In the genomic region with DNA sequence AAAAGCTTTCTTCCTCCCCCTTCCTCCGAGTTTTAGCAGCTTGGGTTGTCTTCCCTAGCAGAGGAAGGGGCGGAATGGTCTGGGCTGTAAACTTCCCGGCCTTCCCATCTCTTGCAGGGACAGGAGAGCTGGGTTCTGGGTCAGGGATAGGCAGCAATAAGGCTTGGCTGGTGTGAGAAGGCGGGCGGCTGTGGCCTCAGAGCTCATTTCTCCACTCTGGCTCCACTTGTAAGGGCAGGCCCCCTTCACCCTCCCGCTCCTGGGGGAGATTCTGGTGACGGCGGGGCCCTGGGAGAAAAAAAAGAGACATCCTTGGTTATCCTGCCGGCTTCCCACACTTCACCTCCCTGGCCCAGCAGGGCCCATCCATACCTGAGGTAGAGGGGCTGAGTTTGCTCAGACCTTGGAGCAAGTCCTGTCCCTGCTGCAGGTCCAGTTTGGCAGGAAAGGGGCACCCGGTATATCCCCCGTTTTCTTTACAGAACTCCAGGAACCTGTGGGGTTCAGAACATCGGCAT, we compare ENCODE assay signal across 11 mouse cellular contexts. TPM values are rescaled to one million over a fixed set of nuclear protein-coding genes. Genes with fewer than 3 reads are reported as not detected.
A peak's percentile ranks its signal among the peaks of the same experiment; 100 is the strongest.
DNase-seq lines count a peak whose midpoint lies in the region; ATAC-seq and TF ChIP-seq lines count a peak whose summit lies in the region.
"Had no signal": no experiment of that assay in that cellular context is flagged by ENCODE, and none has a peak within 500 bp of the region (broad histone marks: within the 10 kb centered on the region; RNA-seq: fewer than 3 reads in every experiment).

No protein-coding gene starts in this region.

- no peak for ATAC-seq in hindbrain, embryonic 12.5 days (ENCODE audit: low FRiP score)
- no peak for ATAC-seq in hindbrain, postnatal 0 days
- ATAC-seq in limb, embryonic 11.5 days (ENCODE audit: insufficient number of reproducible peaks, low FRiP score, low TSS enrichment, low read depth) = no peak
- no peak for ATAC-seq in inflammation-experienced regulatory T-cells, adult 6 months

- H3K27me3 ChIP-seq in hindbrain, embryonic 12.5 days = peaks cover 8% of the 10 kb centered on the region
- H3K27me3 ChIP-seq in hindbrain, postnatal 0 days (ENCODE audit: insufficient read depth, low read length) = no peaks in the 10 kb centered on the region
- no peaks in the 10 kb centered on the region for H3K27me3 ChIP-seq in E14TG2a.4 (ENCODE audit: insufficient read depth, low read length)
- H3K27me3 ChIP-seq in limb, embryonic 11.5 days (ENCODE audit: control insufficient read depth, insufficient read depth, low read length) = no peaks in the 10 kb centered on the region

- TF ChIP-seq CTCF in hindbrain, postnatal 0 days (IDR thresholded peaks at IDR 0.05; ENCODE audit: low read depth) = no peak
- TF ChIP-seq CTCF in E14TG2a.4 (conservative IDR thresholded peaks at IDR 0.05; ENCODE audit: low read length) = no peak

- no peak overlapping the region for H3K9ac ChIP-seq in hindbrain, embryonic 12.5 days
- H3K9ac ChIP-seq in hindbrain, postnatal 0 days (replicated peaks; ENCODE audit: low read length) = no peak overlapping the region
- H3K9ac ChIP-seq in limb, embryonic 11.5 days (ENCODE audit: low read length) = no peak overlapping the region

- H3K4me2 ChIP-seq in hindbrain, embryonic 12.5 days (replicated peaks) = no peak overlapping the region
- no peak overlapping the region for H3K4me2 ChIP-seq in hindbrain, postnatal 0 days (ENCODE audit: low read depth, low read length)
- no peak overlapping the region for H3K4me2 ChIP-seq in limb, embryonic 11.5 days (ENCODE audit: low read depth, severe bottlenecking)

- no peaks in the 10 kb centered on the region for H3K9me3 ChIP-seq in hindbrain, embryonic 12.5 days (replicated peaks)
- H3K9me3 ChIP-seq in hindbrain, postnatal 0 days (ENCODE audit: low read length) = no peaks in the 10 kb centered on the region
- no peaks in the 10 kb centered on the region for H3K9me3 ChIP-seq in E14TG2a.4 (ENCODE audit: low read length)
- H3K9me3 ChIP-seq in limb, embryonic 11.5 days (ENCODE audit: control insufficient read depth, low read length) = no peaks in the 10 kb centered on the region

- H3K36me3 ChIP-seq in hindbrain, embryonic 12.5 days = peaks cover 18% of the 10 kb centered on the region; the same call in 1 of the 2 replicates
- H3K36me3 ChIP-seq in hindbrain, postnatal 0 days (ENCODE audit: insufficient read depth, low read length) = peaks cover 16% of the 10 kb centered on the region; the same call in 1 of the 2 replicates
- H3K36me3 ChIP-seq in E14TG2a.4 (ENCODE audit: insufficient read depth, low read length) = peaks cover 90% of the 10 kb centered on the region
- peaks cover 21% of the 10 kb centered on the region; the same call in 1 of the 2 replicates for H3K36me3 ChIP-seq in limb, embryonic 11.5 days (ENCODE audit: control insufficient read depth, insufficient read depth, low read length)

- H3K27ac ChIP-seq in hindbrain, embryonic 12.5 days = peak overlapping the region; percentile 35; the same call in 1 of the 2 replicates
- H3K27ac ChIP-seq in hindbrain, postnatal 0 days = no peak overlapping the region
- peak overlapping the region; percentile 40; the same call in 1 of the 2 replicates for H3K27ac ChIP-seq in brown adipose tissue, adult 24 weeks (replicated peaks; ENCODE audit: low read depth, low read length)
- no peak overlapping the region for H3K27ac ChIP-seq in limb, embryonic 11.5 days (replicated peaks; ENCODE audit: low read depth, low read length)

- 67% methylated on average over 12 of the region's 12 CpGs for WGBS in hindbrain, embryonic 12.5 days
- 63% methylated on average over 12 of the region's 12 CpGs for WGBS in hindbrain, postnatal 0 days
- WGBS in limb, embryonic 11.5 days = 50% methylated on average over 12 of the region's 12 CpGs

- H3K4me1 ChIP-seq in hindbrain, embryonic 12.5 days = peaks cover 35% of the 10 kb centered on the region
- H3K4me1 ChIP-seq in hindbrain, postnatal 0 days (ENCODE audit: insufficient read depth, low read length) = peaks cover 19% of the 10 kb centered on the region; the same call in 1 of the 2 replicates
- peaks cover 95% of the 10 kb centered on the region for H3K4me1 ChIP-seq in E14TG2a.4 (replicated peaks; ENCODE audit: low read depth, low read length)
- peaks cover 21% of the 10 kb centered on the region for H3K4me1 ChIP-seq in brown adipose tissue, adult 24 weeks (ENCODE audit: control insufficient read depth, insufficient read depth, insufficient read length, low read length)
- peaks cover 45% of the 10 kb centered on the region for H3K4me1 ChIP-seq in limb, embryonic 11.5 days (ENCODE audit: control insufficient read depth, insufficient read depth, low read length)

- H3K4me3 ChIP-seq in hindbrain, embryonic 12.5 days = no peak overlapping the region
- no peak overlapping the region for H3K4me3 ChIP-seq in hindbrain, postnatal 0 days (ENCODE audit: low read length)
- H3K4me3 ChIP-seq in E14TG2a.4 (replicated peaks; ENCODE audit: low read length) = peak overlapping the region; percentile 57
- H3K4me3 ChIP-seq in brown adipose tissue, adult 24 weeks (ENCODE audit: insufficient read depth, low read depth, low read length) = no peak overlapping the region
- no peak overlapping the region for H3K4me3 ChIP-seq in limb, embryonic 11.5 days (ENCODE audit: low read depth, low read length)

- no peak for DNase-seq in hindbrain, postnatal 0 days (ENCODE audit: low spot score)
- DNase-seq in limb, embryonic 11.5 days (ENCODE audit: low spot score) = peak; percentile 25
- no peak for DNase-seq in spleen, postnatal 14 days (ENCODE audit: low spot score in 2 of 2)
- DNase-seq in thymus, adult 18-20 months = no peak

RNA-seq across cellular contexts. Expression of a gene that starts 6.8 kb away (rescaled TPM):
- 112 and 121 TPM in 2 replicates for polyA plus RNA-seq in hindbrain, embryonic 12.5 days (2016; fragmentation: Nextera tagmentation; extraction: Ambion mirVana)
- 49.9 and 63.4 TPM in 2 replicates for total RNA-seq in hindbrain, postnatal 0 days (2014; rRNA removed)
- polyA plus RNA-seq in hindbrain, postnatal 0 days (2015; fragmentation: Nextera tagmentation; extraction: Ambion mirVana) = 54.8 and 55.7 TPM in 2 replicates
- polyA plus RNA-seq in brown adipose tissue, adult 24 weeks (2012; ENCODE audit: insufficient read depth, insufficient read length, missing spikeins) = 42.7 and 56.0 TPM in 2 replicates
- 146 and 160 TPM in 2 replicates for polyA plus RNA-seq in limb, embryonic 11.5 days (2014; fragmentation: Nextera tagmentation; extraction: Ambion mirVana)
- 10 to 100 TPM in 1 of 3 experiments, 1 to 10 TPM in 2; 1.2 to 14.7 (median 2.5) TPM for polyA plus RNA-seq in inflammation-experienced regulatory T-cells, adult 6 months (2017; shearing (Covaris generic))
- total RNA-seq: MEL had no signal

RNA-seq across cellular contexts. Expression of a gene that starts 13.4 kb away (rescaled TPM):
- 0.06 TPM in 1 of 2 replicates, not detected in the other for polyA plus RNA-seq in hindbrain, embryonic 12.5 days (2016; fragmentation: Nextera tagmentation; extraction: Ambion mirVana)
- total RNA-seq in hindbrain, postnatal 0 days (2014; rRNA removed) = 0.21 TPM in 1 of 2 replicates, not detected in the other
- not detected in 2 replicates for polyA plus RNA-seq in hindbrain, postnatal 0 days (2015; fragmentation: Nextera tagmentation; extraction: Ambion mirVana)
- polyA plus RNA-seq in brown adipose tissue, adult 24 weeks (2012; ENCODE audit: insufficient read depth, insufficient read length, missing spikeins) = 0.24 and 0.25 TPM in 2 replicates
- polyA plus RNA-seq in limb, embryonic 11.5 days (2014; fragmentation: Nextera tagmentation; extraction: Ambion mirVana) = 0.29 and 0.30 TPM in 2 replicates
- 1 to 10 TPM in 1 of 3 experiments, under 1 TPM in 2; 0.40 to 1.5 (median 0.50) TPM for polyA plus RNA-seq in inflammation-experienced regulatory T-cells, adult 6 months (2017; shearing (Covaris generic))
- total RNA-seq: layer of hippocampus, postnatal 10 days; MEL had no signal
- polyA plus RNA-seq: midbrain, postnatal 0 days had no signal

RNA-seq across cellular contexts. Expression of a gene that starts 14.2 kb away (rescaled TPM):
- 1.4 and 2.0 TPM in 2 replicates for polyA plus RNA-seq in hindbrain, embryonic 12.5 days (2016; fragmentation: Nextera tagmentation; extraction: Ambion mirVana)
- total RNA-seq in hindbrain, postnatal 0 days (2014; rRNA removed) = 0.36 and 0.58 TPM in 2 replicates
- 0.99 and 1.9 TPM in 2 replicates for polyA plus RNA-seq in hindbrain, postnatal 0 days (2015; fragmentation: Nextera tagmentation; extraction: Ambion mirVana)
- polyA plus RNA-seq in brown adipose tissue, adult 24 weeks (2012; ENCODE audit: insufficient read depth, insufficient read length, missing spikeins) = not detected in 2 replicates
- 1.3 and 1.8 TPM in 2 replicates for polyA plus RNA-seq in limb, embryonic 11.5 days (2014; fragmentation: Nextera tagmentation; extraction: Ambion mirVana)
- 10 to 100 TPM; 19.0 to 23.8 (median 22.1) TPM for polyA plus RNA-seq in inflammation-experienced regulatory T-cells, adult 6 months (2017; shearing (Covaris generic))

RNA-seq across cellular contexts. Expression of a gene that starts 23.4 kb away (rescaled TPM):
- 27.1 and 38.0 TPM in 2 replicates for polyA plus RNA-seq in hindbrain, embryonic 12.5 days (2016; fragmentation: Nextera tagmentation; extraction: Ambion mirVana)
- total RNA-seq in hindbrain, postnatal 0 days (2014; rRNA removed) = 10.9 and 11.6 TPM in 2 replicates
- 8.0 and 8.9 TPM in 2 replicates for polyA plus RNA-seq in hindbrain, postnatal 0 days (2015; fragmentation: Nextera tagmentation; extraction: Ambion mirVana)
- 1.2 and 1.5 TPM in 2 replicates for polyA plus RNA-seq in brown adipose tissue, adult 24 weeks (2012; ENCODE audit: insufficient read depth, insufficient read length, missing spikeins)
- polyA plus RNA-seq in limb, embryonic 11.5 days (2014; fragmentation: Nextera tagmentation; extraction: Ambion mirVana) = 61.4 and 62.3 TPM in 2 replicates
- polyA plus RNA-seq in inflammation-experienced regulatory T-cells, adult 6 months (2017; shearing (Covaris generic)) = 10 to 100 TPM; 24.0 to 29.1 (median 26.9) TPM

Comparison
In these comparisons a context has a peak if more than half of its experiments do, and no peak if none do; other contexts are left out.
1. H3K27ac ChIP-seq: peak in hindbrain, embryonic 12.5 days (single experiment) and brown adipose tissue, adult 24 weeks (single experiment); none in hindbrain, postnatal 0 days (single experiment) and limb, embryonic 11.5 days (single experiment).